Mouse (Mus musculus): ENCODE data around the gene Fam71e2. TPM values are rescaled to one million over a fixed set of nuclear protein-coding genes. Genes with fewer than 3 reads are reported as not detected.

The Fam71e2 gene
- polyA plus RNA-seq, 1 experiment, result not detected

DNA sequence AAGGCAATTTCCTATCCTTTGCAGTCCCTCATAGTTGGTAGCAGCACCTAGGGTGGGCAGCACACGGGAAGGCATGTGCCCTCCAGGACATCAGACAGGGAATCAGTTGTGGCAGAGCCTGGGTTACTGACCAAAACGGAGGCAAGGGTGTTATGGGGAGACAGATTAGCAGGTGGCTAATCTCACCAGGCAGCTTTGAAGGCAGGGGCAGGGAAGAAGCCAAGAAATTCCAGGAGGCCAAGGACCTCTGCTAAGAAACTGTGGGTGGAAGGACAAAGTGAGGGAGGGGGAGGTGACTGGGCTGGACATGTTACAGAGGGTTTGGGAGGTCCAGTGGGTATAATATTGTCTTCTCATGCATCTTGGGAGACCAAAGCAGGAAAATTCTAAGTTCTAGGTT is 27.7 kb downstream of the Fam71e2 start:
- Histone ChIP-seq H3K27me3 (ENCODE audit: control insufficient read depth, insufficient read depth, insufficient read length) (no peaks in the 10 kb centered on the region), H3K4me3 (ENCODE audit: insufficient read depth, poor library complexity, severe bottlenecking) (no peak overlapping the region), H3K79me3 (ENCODE audit: low read depth) (peaks cover 2% of the 10 kb centered on the region), H3ac (ENCODE audit: control insufficient read depth, insufficient read length, low read depth) (no peak overlapping the region), H3K79me2 (ENCODE audit: control insufficient read depth, insufficient read depth) (peaks cover 7% of the 10 kb centered on the region), H3K36me3 (ENCODE audit: control insufficient read depth, insufficient read depth) (no peaks in the 10 kb centered on the region)
- TF ChIP-seq USF1 (IDR thresholded peaks at IDR 0.05; ENCODE audit: low read depth) (no peak), MAX (IDR thresholded peaks at IDR 0.05) (no peak)

- H3K79me3 ChIP-seq (ENCODE audit: low read depth), result peaks cover 2% of the 10 kb centered on the region
- H3ac ChIP-seq (ENCODE audit: control insufficient read depth, insufficient read length, low read depth), result no peak overlapping the region
- no peak for TF ChIP-seq USF1 (IDR thresholded peaks at IDR 0.05; ENCODE audit: low read depth)
- TF ChIP-seq MAX (IDR thresholded peaks at IDR 0.05), result no peak
- TF ChIP-seq CTCF (IDR thresholded peaks at IDR 0.05; ENCODE audit: control insufficient read depth, insufficient read depth, insufficient read length), result no peak
- TF ChIP-seq FOSL1 (IDR thresholded peaks at IDR 0.05; ENCODE audit: insufficient read depth, low read length, poor library complexity, severe bottlenecking), result no peak
- no peak for TF ChIP-seq MYOD1 (IDR thresholded peaks at IDR 0.05; ENCODE audit: control insufficient read depth, insufficient read length, low read depth)
- no peak for TF ChIP-seq CEBPB (IDR thresholded peaks at IDR 0.05; ENCODE audit: low read depth)
- TF ChIP-seq MYOG (IDR thresholded peaks at IDR 0.05; ENCODE audit: control insufficient read depth, extremely low read depth, insufficient read length), result no peak
- H3K36me3 ChIP-seq (ENCODE audit: control insufficient read depth, insufficient read depth), result no peaks in the 10 kb centered on the region
- H3K27me3 ChIP-seq (ENCODE audit: control insufficient read depth, insufficient read depth, insufficient read length), result no peaks in the 10 kb centered on the region
- H3K4me3 ChIP-seq (ENCODE audit: insufficient read depth, poor library complexity, severe bottlenecking), result no peak overlapping the region
- H3K79me2 ChIP-seq (ENCODE audit: control insufficient read depth, insufficient read depth), result peaks cover 7% of the 10 kb centered on the region
Observed at GRCm38 (mm10) chr7:4742482-4742819, 28.7 kb downstream of the Fam71e2 start.

GRCm38 (mm10) chr7:4741672-4742481 is 29.2 kb downstream of the Fam71e2 start:
- Histone ChIP-seq H3K27me3 (ENCODE audit: control insufficient read depth, insufficient read depth, insufficient read length) (no peaks in the 10 kb centered on the region), H3K79me2 (ENCODE audit: control insufficient read depth, insufficient read depth) (peaks cover 7% of the 10 kb centered on the region), H3K36me3 (ENCODE audit: control insufficient read depth, insufficient read depth) (no peaks in the 10 kb centered on the region), H3K4me3 (ENCODE audit: insufficient read depth, poor library complexity, severe bottlenecking) (no peak overlapping the region), H3ac (ENCODE audit: control insufficient read depth, insufficient read length, low read depth) (no peak overlapping the region), H3K79me3 (ENCODE audit: low read depth) (peaks cover 2% of the 10 kb centered on the region)
- no peak for TF ChIP-seq CTCF (IDR thresholded peaks at IDR 0.05; ENCODE audit: control insufficient read depth, insufficient read depth, insufficient read length)

GRCm38 (mm10) chr7:4741151-4741550 is 30.0 kb downstream of the Fam71e2 start:
- H3K36me3 ChIP-seq (ENCODE audit: control insufficient read depth, insufficient read depth), result no peaks in the 10 kb centered on the region
- H3K4me3 ChIP-seq (ENCODE audit: insufficient read depth, poor library complexity, severe bottlenecking), result peak overlapping the region; percentile 57
- peaks cover 7% of the 10 kb centered on the region for H3K79me2 ChIP-seq (ENCODE audit: control insufficient read depth, insufficient read depth)
- H3K79me3 ChIP-seq (ENCODE audit: low read depth), result peaks cover 2% of the 10 kb centered on the region
- H3K27me3 ChIP-seq (ENCODE audit: control insufficient read depth, insufficient read depth, insufficient read length), result no peaks in the 10 kb centered on the region
- H3ac ChIP-seq (ENCODE audit: control insufficient read depth, insufficient read length, low read depth), result peak overlapping the region; percentile 61
- TF ChIP-seq CTCF (IDR thresholded peaks at IDR 0.05; ENCODE audit: control insufficient read depth, insufficient read depth, insufficient read length) (no peak), USF1 (IDR thresholded peaks at IDR 0.05; ENCODE audit: low read depth) (no peak), MYOG (IDR thresholded peaks at IDR 0.05; ENCODE audit: control insufficient read depth, extremely low read depth, insufficient read length) (no peak), MYOD1 (IDR thresholded peaks at IDR 0.05; ENCODE audit: control insufficient read depth, insufficient read length, low read depth) (no peak)

DNA sequence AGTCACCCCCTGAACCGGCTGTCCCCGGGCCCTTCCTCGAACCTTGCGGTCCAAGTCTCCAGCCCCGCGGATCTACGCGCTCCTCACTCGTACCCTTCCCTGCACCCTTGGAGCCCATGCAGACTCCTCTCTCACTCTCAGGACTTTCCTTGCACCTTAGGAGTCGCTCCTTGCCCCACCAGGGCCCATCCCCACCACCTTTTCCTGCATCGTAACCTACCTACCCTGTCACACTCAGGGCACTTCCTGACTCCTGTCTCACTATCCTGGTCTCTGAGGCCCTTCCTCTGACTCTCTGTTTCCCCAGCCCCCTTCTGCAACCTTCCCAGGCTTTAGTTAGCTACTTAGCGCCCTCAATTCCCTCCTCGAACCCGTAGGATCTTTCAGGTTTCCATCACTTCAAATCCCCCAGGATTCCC is 30.8 kb downstream of the Fam71e2 start:
- no peaks in the 10 kb centered on the region for H3K27me3 ChIP-seq (ENCODE audit: control insufficient read depth, insufficient read depth, insufficient read length)
- H3K79me3 ChIP-seq (ENCODE audit: low read depth), result peaks cover 2% of the 10 kb centered on the region
- peaks cover 7% of the 10 kb centered on the region for H3K79me2 ChIP-seq (ENCODE audit: control insufficient read depth, insufficient read depth)
- no peaks in the 10 kb centered on the region for H3K36me3 ChIP-seq (ENCODE audit: control insufficient read depth, insufficient read depth)
- TF ChIP-seq MYOG (IDR thresholded peaks at IDR 0.05; ENCODE audit: control insufficient read depth, extremely low read depth, insufficient read length) (no peak), MYOD1 (IDR thresholded peaks at IDR 0.05; ENCODE audit: control insufficient read depth, insufficient read length, low read depth) (no peak), MAX (IDR thresholded peaks at IDR 0.05) (no peak), CTCF (IDR thresholded peaks at IDR 0.05; ENCODE audit: control insufficient read depth, insufficient read depth, insufficient read length) (no peak), USF1 (IDR thresholded peaks at IDR 0.05; ENCODE audit: low read depth) (no peak), FOSL1 (IDR thresholded peaks at IDR 0.05; ENCODE audit: insufficient read depth, low read length, poor library complexity, severe bottlenecking) (no peak), CEBPB (IDR thresholded peaks at IDR 0.05; ENCODE audit: low read depth) (no peak)
- H3K4me3 ChIP-seq (ENCODE audit: insufficient read depth, poor library complexity, severe bottlenecking), result peak overlapping the region; percentile 57
- H3ac ChIP-seq (ENCODE audit: control insufficient read depth, insufficient read length, low read depth), result peak overlapping the region; percentile 61

DNA sequence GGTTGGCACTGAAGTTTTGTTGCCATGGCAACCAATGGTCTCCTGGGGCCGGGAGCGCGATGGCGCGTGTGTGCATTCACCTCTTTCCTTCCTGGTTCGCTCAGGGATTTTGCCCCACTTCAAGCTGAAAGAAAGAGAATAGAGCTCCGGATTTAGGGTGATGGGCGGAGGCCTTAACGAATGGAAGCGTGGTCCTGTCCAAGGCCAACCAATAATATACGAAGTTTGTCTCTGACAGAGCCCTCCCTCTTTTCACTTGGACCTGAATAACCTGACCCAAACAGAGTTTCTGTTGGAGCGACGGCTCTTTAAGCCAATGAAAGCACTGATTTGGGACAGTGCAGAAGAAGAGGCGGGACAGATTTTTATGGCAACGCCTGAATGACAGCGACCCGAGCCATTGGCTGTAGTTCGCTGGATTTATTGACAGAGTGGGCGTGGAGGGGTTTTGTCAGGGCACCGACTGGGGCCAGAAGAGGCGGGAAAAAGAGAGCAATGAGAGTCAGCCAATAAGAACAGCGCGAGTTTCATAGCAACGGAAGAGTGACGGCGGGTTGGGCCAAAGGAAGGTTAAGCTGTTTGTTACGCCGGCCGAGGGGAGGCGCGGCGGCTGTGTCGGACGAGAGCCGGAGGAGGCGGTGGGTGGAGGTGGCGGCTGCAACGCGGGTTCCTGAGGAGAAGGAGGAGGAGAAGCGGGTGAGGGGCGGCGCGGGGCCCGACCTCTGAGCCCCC is 31.4 kb downstream of the Fam71e2 start, which contains the start of gene Kmt5c:
Kmt5c (plus strand) TSS at position 572 of the 732 bp plus-strand sequence.
- TF ChIP-seq FOSL1 (IDR thresholded peaks at IDR 0.05; ENCODE audit: insufficient read depth, low read length, poor library complexity, severe bottlenecking) (no peak), CTCF (IDR thresholded peaks at IDR 0.05; ENCODE audit: control insufficient read depth, insufficient read depth, insufficient read length) (no peak), MYOG (IDR thresholded peaks at IDR 0.05; ENCODE audit: control insufficient read depth, extremely low read depth, insufficient read length) (no peak), CEBPB (IDR thresholded peaks at IDR 0.05; ENCODE audit: low read depth) (no peak), MAX (IDR thresholded peaks at IDR 0.05) (no peak), USF1 (IDR thresholded peaks at IDR 0.05; ENCODE audit: low read depth) (no peak), MYOD1 (IDR thresholded peaks at IDR 0.05; ENCODE audit: control insufficient read depth, insufficient read length, low read depth) (no peak)
- Histone ChIP-seq H3ac (ENCODE audit: control insufficient read depth, insufficient read length, low read depth) (peak within 1 kb of the TSS; percentile 61), H3K36me3 (ENCODE audit: control insufficient read depth, insufficient read depth) (no peaks in the 10 kb centered on the region), H3K79me2 (ENCODE audit: control insufficient read depth, insufficient read depth) (peaks cover 7% of the 10 kb centered on the region), H3K79me3 (ENCODE audit: low read depth) (peaks cover 2% of the 10 kb centered on the region), H3K4me3 (ENCODE audit: insufficient read depth, poor library complexity, severe bottlenecking) (peak within 1 kb of the TSS; percentile 57), H3K27me3 (ENCODE audit: control insufficient read depth, insufficient read depth, insufficient read length) (no peaks in the 10 kb centered on the region)
